Mouse (Mus musculus): Measurements from ENCODE around the gene Plekhs1. TPM values are rescaled to one million over a fixed set of nuclear protein-coding genes. Genes with fewer than 3 reads are reported as not detected.

The Plekhs1 gene
- polyA plus RNA-seq (2012; rRNA removed) = 0.20 and 0.28 TPM in 2 replicates

GRCm38 (mm10) chr19:56461522-56462101, at the start of gene Plekhs1:
Gene Plekhs1, plus strand, starts transcription at chr19:56461640.

Other genes with a start within 250 kb of the Plekhs1 start
- not detected in 2 replicates for gene Habp2, start 174.5 kb upstream of the Plekhs1 start, polyA plus RNA-seq (2012; rRNA removed)
- gene Nrap, start 71.6 kb upstream of the Plekhs1 start, polyA plus RNA-seq (2012; rRNA removed) = 0.41 and 0.85 TPM in 2 replicates
- 11.1 and 12.6 TPM in 2 replicates for gene Casp7, start 64.5 kb upstream of the Plekhs1 start, polyA plus RNA-seq (2012; rRNA removed)
- 10.7 TPM in 2 replicates for gene Dclre1a, start 86.6 kb downstream of the Plekhs1 start, polyA plus RNA-seq (2012; rRNA removed)
- gene Nhlrc2, start 86.6 kb downstream of the Plekhs1 start, polyA plus RNA-seq (2012; rRNA removed) = 12.1 and 13.2 TPM in 2 replicates

Data from central nervous system, embryonic 14 days (tissue).